21 mouse cellular contexts compared by ENCODE assay signal in the genomic region with DNA sequence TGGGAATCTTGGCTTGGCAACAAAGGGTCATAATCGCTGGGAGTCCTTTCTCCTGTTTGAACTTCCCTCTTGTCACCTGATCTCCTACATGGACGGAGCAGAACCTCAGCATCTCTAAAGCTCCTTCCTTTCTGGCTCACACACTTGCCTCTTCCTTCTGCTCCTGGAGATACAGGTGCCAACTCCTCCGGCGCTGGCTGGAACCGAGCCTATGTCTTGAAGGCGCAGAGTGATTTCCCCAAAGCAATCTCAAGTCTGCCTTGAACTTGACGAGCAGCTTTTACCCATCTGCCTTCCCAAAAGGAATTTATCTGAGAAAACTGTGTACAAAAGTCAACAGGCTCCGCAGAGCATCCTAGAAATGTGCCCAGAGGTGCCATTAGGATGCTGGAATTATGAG.
A peak's percentile ranks its signal among the peaks of the same experiment; 100 is the strongest.
DNase-seq lines count a peak whose midpoint lies in the region; ATAC-seq and TF ChIP-seq lines count a peak whose summit lies in the region.
"Had no signal": no experiment of that assay in that cellular context is flagged by ENCODE, and none has a peak within 500 bp of the region (broad histone marks: within the 10 kb centered on the region; RNA-seq: fewer than 3 reads in every experiment).

No protein-coding gene starts in this region.

- H3K4me2 ChIP-seq in kidney, embryonic 15.5 days: 0 out of 2 replicates have a peak overlapping the region, but pooled peaks have one; percentile 34
- no peak overlapping the region for H3K4me2 ChIP-seq in midbrain, embryonic 12.5 days (replicated peaks)
- no peak overlapping the region for H3K4me2 ChIP-seq in midbrain, postnatal 0 days (ENCODE audit: low read depth, low read length, poor library complexity, severe bottlenecking)
- H3K4me2 ChIP-seq in neural tube, embryonic 13.5 days: peak overlapping the region; percentile 32; the same call in 1 of the 2 replicates
- H3K4me2 ChIP-seq in neural tube, embryonic 15.5 days: no peak overlapping the region
- H3K4me2 ChIP-seq: embryonic facial prominence, embryonic 15.5 days had no signal

- peaks cover 4% of the 10 kb centered on the region; the same call in 1 of the 2 replicates for H3K27me3 ChIP-seq in kidney, embryonic 15.5 days
- H3K27me3 ChIP-seq in midbrain, embryonic 12.5 days: no peaks in the 10 kb centered on the region
- H3K27me3 ChIP-seq in midbrain, postnatal 0 days (ENCODE audit: insufficient read depth, low read length): no peaks in the 10 kb centered on the region
- H3K27me3 ChIP-seq in neural tube, embryonic 13.5 days: no peaks in the 10 kb centered on the region
- 0 out of 2 replicates have a peak, but pooled peaks cover 2% of the 10 kb centered on the region for H3K27me3 ChIP-seq in neural tube, embryonic 15.5 days (replicated peaks)
- H3K27me3 ChIP-seq: embryonic facial prominence, embryonic 15.5 days; hindbrain, embryonic 12.5 days had no signal

- H3K27ac ChIP-seq in kidney, embryonic 15.5 days: no peak overlapping the region
- peak overlapping the region; percentile 56 for H3K27ac ChIP-seq in midbrain, embryonic 12.5 days (replicated peaks)
- H3K27ac ChIP-seq in midbrain, postnatal 0 days (ENCODE audit: low read depth, low read length): no peak overlapping the region
- no peak overlapping the region for H3K27ac ChIP-seq in neural tube, embryonic 13.5 days (replicated peaks)
- H3K27ac ChIP-seq in neural tube, embryonic 15.5 days (replicated peaks): no peak overlapping the region
- H3K27ac ChIP-seq: embryonic facial prominence, embryonic 15.5 days; forebrain, embryonic 10.5 days; heart, embryonic 10.5 days; hindbrain, embryonic 12.5 days had no signal

- no peak overlapping the region for H3K9ac ChIP-seq in kidney, embryonic 15.5 days
- H3K9ac ChIP-seq in midbrain, embryonic 12.5 days (replicated peaks): no peak overlapping the region
- H3K9ac ChIP-seq in midbrain, postnatal 0 days (replicated peaks; ENCODE audit: low read length, poor library complexity, severe bottlenecking): no peak overlapping the region
- peak overlapping the region; percentile 19; the same call in 1 of the 2 replicates for H3K9ac ChIP-seq in neural tube, embryonic 13.5 days
- H3K9ac ChIP-seq in neural tube, embryonic 15.5 days (replicated peaks): no peak overlapping the region
- H3K9ac ChIP-seq: embryonic facial prominence, embryonic 15.5 days; hindbrain, embryonic 12.5 days had no signal

- H3K36me3 ChIP-seq in kidney, embryonic 15.5 days: no peaks in the 10 kb centered on the region
- no peaks in the 10 kb centered on the region for H3K36me3 ChIP-seq in midbrain, embryonic 12.5 days
- no peaks in the 10 kb centered on the region for H3K36me3 ChIP-seq in midbrain, postnatal 0 days (ENCODE audit: insufficient read depth, low read length)
- no peaks in the 10 kb centered on the region for H3K36me3 ChIP-seq in neural tube, embryonic 13.5 days
- H3K36me3 ChIP-seq in neural tube, embryonic 15.5 days: no peaks in the 10 kb centered on the region
- H3K36me3 ChIP-seq: embryonic facial prominence, embryonic 15.5 days; forebrain, embryonic 10.5 days; heart, embryonic 10.5 days; hindbrain, embryonic 12.5 days had no signal

- H3K9me3 ChIP-seq in kidney, embryonic 15.5 days (replicated peaks): no peaks in the 10 kb centered on the region
- H3K9me3 ChIP-seq in midbrain, embryonic 12.5 days: no peaks in the 10 kb centered on the region
- H3K9me3 ChIP-seq in midbrain, postnatal 0 days (ENCODE audit: low read length): no peaks in the 10 kb centered on the region
- H3K9me3 ChIP-seq in neural tube, embryonic 13.5 days: no peaks in the 10 kb centered on the region
- no peaks in the 10 kb centered on the region for H3K9me3 ChIP-seq in neural tube, embryonic 15.5 days (replicated peaks)
- H3K9me3 ChIP-seq: embryonic facial prominence, embryonic 15.5 days; forebrain, embryonic 10.5 days; heart, embryonic 10.5 days; hindbrain, embryonic 12.5 days had no signal

- H3K4me3 ChIP-seq in kidney, embryonic 15.5 days (replicated peaks): no peak overlapping the region
- H3K4me3 ChIP-seq in midbrain, embryonic 12.5 days: no peak overlapping the region
- no peak overlapping the region for H3K4me3 ChIP-seq in midbrain, postnatal 0 days (ENCODE audit: low read depth, low read length)
- H3K4me3 ChIP-seq in neural tube, embryonic 13.5 days: no peak overlapping the region
- H3K4me3 ChIP-seq in neural tube, embryonic 15.5 days (replicated peaks): no peak overlapping the region
- H3K4me3 ChIP-seq: embryonic facial prominence, embryonic 15.5 days; erythroblast, embryonic 14.5 days; forebrain, embryonic 10.5 days; heart, embryonic 10.5 days; hindbrain, embryonic 12.5 days had no signal

- no peak for ATAC-seq in kidney, embryonic 15.5 days (replicated peaks; ENCODE audit: low FRiP score)
- ATAC-seq in midbrain, embryonic 12.5 days (ENCODE audit: low FRiP score, low read depth): no peak
- no peak for ATAC-seq in midbrain, postnatal 0 days (ENCODE audit: low FRiP score)
- ATAC-seq in neural tube, embryonic 13.5 days (ENCODE audit: low read depth): no peak
- ATAC-seq in neural tube, embryonic 15.5 days (ENCODE audit: low FRiP score): no peak
- ATAC-seq: forebrain, embryonic 14.5 days had no signal

- DNase-seq in kidney, adult 8-10 months: no peak
- no peak for DNase-seq in midbrain, postnatal 0 days (ENCODE audit: low spot score)
- DNase-seq in ovary, postnatal 36 days (ENCODE audit: low spot score): peak; percentile 17
- no peak for DNase-seq in frontal cortex, postnatal 25 days (ENCODE audit: low spot score in 2 of 2)
- DNase-seq: adrenal gland, adult 2 months; adrenal gland, postnatal 36 days; cerebellum, adult 11 months; cerebellum, adult 9-10 months; heart, adult 18-20 months; heart, postnatal 10 days; heart, postnatal 4 days had no signal

- 66% methylated on average over 8 of the region's 8 CpGs for WGBS in kidney, embryonic 15.5 days
- 85% methylated on average over 8 of the region's 8 CpGs for WGBS in midbrain, embryonic 12.5 days
- 58% methylated on average over 8 of the region's 8 CpGs for WGBS in midbrain, postnatal 0 days
- 58% methylated on average over 8 of the region's 8 CpGs for WGBS in neural tube, embryonic 13.5 days
- WGBS in neural tube, embryonic 15.5 days: 44% methylated on average over 8 of the region's 8 CpGs

- no peak for TF ChIP-seq CTCF in midbrain, postnatal 0 days (IDR thresholded peaks at IDR 0.05)

- H3K4me1 ChIP-seq in kidney, embryonic 15.5 days: peaks cover 16% of the 10 kb centered on the region
- H3K4me1 ChIP-seq in midbrain, embryonic 12.5 days: peaks cover 16% of the 10 kb centered on the region
- H3K4me1 ChIP-seq in midbrain, postnatal 0 days (ENCODE audit: insufficient read depth, low read length): peaks cover 5% of the 10 kb centered on the region; the same call in 1 of the 2 replicates
- H3K4me1 ChIP-seq in neural tube, embryonic 13.5 days (replicated peaks): peaks cover 18% of the 10 kb centered on the region
- H3K4me1 ChIP-seq in neural tube, embryonic 15.5 days: peaks cover 18% of the 10 kb centered on the region
- H3K4me1 ChIP-seq: embryonic facial prominence, embryonic 15.5 days; heart, embryonic 10.5 days had no signal

Comparison
In these comparisons a context has a peak if more than half of its experiments do, and no peak if none do; other contexts are left out.
1. H3K4me2 ChIP-seq: peak in kidney, embryonic 15.5 days (single experiment) and neural tube, embryonic 13.5 days (single experiment); none in midbrain, embryonic 12.5 days (single experiment), midbrain, postnatal 0 days (single experiment) and neural tube, embryonic 15.5 days (single experiment).